Mouse (Mus musculus): ENCODE measurements around the gene Sqor.

The Sqor gene

GRCm38 (mm10) chr2:122765071-122765793, at the start of gene Sqor:
Gene Sqor, plus strand, starts transcription at chr2:122765237.
- WGBS: 2% methylated on average over 46 of the region's 46 CpGs

GRCm38 (mm10) chr2:122716301-122716842, 48.7 kb upstream of the Sqor start:
- WGBS: 84% methylated on average over 3 of the region's 3 CpGs

- 72% methylated on average over 1 of the region's 1 CpGs for WGBS
Observed at GRCm38 (mm10) chr2:122719232-122719631, 45.8 kb upstream of the Sqor start.

GRCm38 (mm10) chr2:122720564-122720963, 44.5 kb upstream of the Sqor start:
- WGBS: 46% methylated on average over 3 of the region's 3 CpGs

GRCm38 (mm10) chr2:122725604-122726003, 39.4 kb upstream of the Sqor start:
- 57% methylated on average over 10 of the region's 10 CpGs for WGBS

- WGBS: 62% methylated on average over 2 of the region's 2 CpGs
Observed at GRCm38 (mm10) chr2:122731456-122731855, 33.6 kb upstream of the Sqor start.

GRCm38 (mm10) chr2:122737894-122738830, 26.9 kb upstream of the Sqor start, which contains the start of gene Bloc1s6:
Gene Bloc1s6, plus strand, starts transcription at chr2:122738503.
- 1% methylated on average over 54 of the region's 59 CpGs for WGBS

- 8% methylated on average over 7 of the region's 7 CpGs for WGBS
Observed at GRCm38 (mm10) chr2:122739023-122739422, 26.0 kb upstream of the Sqor start.

GRCm38 (mm10) chr2:122746461-122746860, 18.6 kb upstream of the Sqor start:
- 80% methylated on average over 9 of the region's 9 CpGs for WGBS

- WGBS: 16% methylated on average over 7 of the region's 7 CpGs
Observed at GRCm38 (mm10) chr2:122753739-122754343, 11.2 kb upstream of the Sqor start.

- 90% methylated on average over 1 of the region's 1 CpGs for WGBS
Observed at GRCm38 (mm10) chr2:122759791-122760190, 5.2 kb upstream of the Sqor start.

GRCm38 (mm10) chr2:122762991-122763390, 2.0 kb upstream of the Sqor start:
- WGBS: 73% methylated on average over 3 of the region's 3 CpGs

GRCm38 (mm10) chr2:122764526-122764925, 511 bp upstream of the Sqor start:
- WGBS: 65% methylated on average over 6 of the region's 6 CpGs

GRCm38 (mm10) chr2:122765794-122766145, 733 bp downstream of the Sqor start:
- WGBS: 65% methylated on average over 3 of the region's 3 CpGs

- WGBS: 82% methylated on average over 2 of the region's 2 CpGs
Observed at GRCm38 (mm10) chr2:122771002-122771401, 6.0 kb downstream of the Sqor start.

- 97% methylated on average over 1 of the region's 1 CpGs for WGBS
Observed at GRCm38 (mm10) chr2:122772899-122773298, 7.9 kb downstream of the Sqor start.

- 98% methylated on average over 1 of the region's 1 CpGs for WGBS
Observed at GRCm38 (mm10) chr2:122775491-122775890, 10.5 kb downstream of the Sqor start.

- 48% methylated on average over 2 of the region's 2 CpGs for WGBS
Observed at GRCm38 (mm10) chr2:122776823-122777222, 11.8 kb downstream of the Sqor start.

- WGBS: 82% methylated on average over 5 of the region's 5 CpGs
Observed at GRCm38 (mm10) chr2:122779967-122780366, 14.9 kb downstream of the Sqor start.

- WGBS: 76% methylated on average over 3 of the region's 3 CpGs
Observed at GRCm38 (mm10) chr2:122780447-122780846, 15.4 kb downstream of the Sqor start.

- 70% methylated on average over 8 of the region's 8 CpGs for WGBS
Observed at GRCm38 (mm10) chr2:122781590-122782356, 16.7 kb downstream of the Sqor start.

All from cerebral cortex, adult 2 months (tissue).